Mouse (Mus musculus) 3T3-L1 (cell line): Measurements from ENCODE around the gene Gm11639.
A peak's percentile ranks its signal among the peaks of the same experiment; 100 is the strongest.

Experiments
- DNase-seq: peaks from one replicate; pipeline ENCODE4 v3.0.0-alpha.2; 2015; ENCODE audit warnings: low read depth, low spot score

Gm11639 gene

DNA sequence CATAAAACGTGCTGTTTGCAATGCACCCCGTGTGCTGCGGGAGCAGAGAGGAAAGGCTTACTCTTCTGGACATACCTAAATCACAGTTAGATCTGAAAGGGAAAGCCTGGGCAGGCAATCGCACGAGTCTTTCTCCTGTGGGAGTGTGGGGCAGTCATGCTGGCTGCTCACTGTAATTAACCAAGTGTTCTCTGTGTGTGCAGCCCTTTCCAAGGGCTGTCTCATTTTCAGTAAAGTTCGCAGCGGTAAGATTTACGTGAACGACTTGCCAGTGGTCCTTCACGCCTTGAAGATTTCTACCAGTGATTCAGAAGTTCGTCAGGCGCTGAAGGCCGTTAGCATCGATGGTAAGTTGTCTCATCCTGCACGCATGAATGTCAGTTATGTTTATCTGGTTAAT is 18.6 kb downstream of the Gm11639 start:
- DNase-seq = no peak

GRCm38 (mm10) chr11:104707084-104707483 is 21.6 kb downstream of the Gm11639 start:
- DNase-seq = no peak

DNA sequence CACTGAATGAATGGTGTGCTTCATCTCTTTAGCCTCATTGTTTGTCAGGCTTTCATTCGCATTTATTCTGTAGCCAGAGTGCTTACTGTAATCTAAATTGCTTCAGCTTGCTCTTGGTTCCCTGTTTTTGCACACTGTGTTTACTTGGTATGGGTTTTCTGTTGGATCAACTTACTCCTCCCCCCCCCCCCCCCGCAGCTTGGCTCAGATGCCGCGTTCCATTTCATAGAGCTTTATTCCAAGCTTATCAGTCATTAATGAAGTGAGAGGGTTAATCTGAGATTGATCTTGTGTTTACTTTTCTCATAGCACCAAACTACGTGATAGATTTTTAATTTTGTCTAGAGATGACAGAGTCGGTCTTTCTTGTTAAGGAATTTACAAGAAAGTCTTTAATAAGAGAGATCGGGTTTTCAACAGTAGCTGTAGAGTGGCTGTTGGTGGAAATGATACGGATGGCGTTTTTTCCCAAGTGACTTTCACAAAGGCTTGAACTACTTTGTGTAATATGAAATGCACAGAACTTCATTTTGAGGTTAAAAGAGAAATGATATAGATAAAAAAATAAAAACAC is 59.6 kb downstream of the Gm11639 start:
- no peak for DNase-seq

- DNase-seq = peak; percentile 20
These were observed 80.3 kb downstream of the Gm11639 start for GRCm38 (mm10) chr11:104765762-104766161.

DNA sequence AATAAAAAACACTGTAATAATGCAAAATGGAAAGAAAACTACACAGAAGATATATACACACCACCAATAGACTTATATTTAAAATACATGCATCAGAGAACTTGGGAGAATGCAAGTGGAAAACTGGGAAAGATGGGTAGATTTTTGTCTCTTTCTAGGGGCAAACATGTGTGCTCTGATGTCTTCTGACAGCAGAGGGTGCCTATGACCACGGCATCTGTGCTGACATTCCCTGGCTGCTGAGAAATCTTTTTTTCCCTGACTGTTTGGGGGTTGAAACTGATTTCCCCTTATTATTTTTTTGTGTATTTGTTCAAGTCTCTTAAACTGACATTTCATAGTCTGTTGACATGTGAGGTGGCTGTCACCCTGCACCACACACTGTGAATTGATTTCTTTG is 81.6 kb downstream of the Gm11639 start:
- peak; percentile 21 for DNase-seq

DNA sequence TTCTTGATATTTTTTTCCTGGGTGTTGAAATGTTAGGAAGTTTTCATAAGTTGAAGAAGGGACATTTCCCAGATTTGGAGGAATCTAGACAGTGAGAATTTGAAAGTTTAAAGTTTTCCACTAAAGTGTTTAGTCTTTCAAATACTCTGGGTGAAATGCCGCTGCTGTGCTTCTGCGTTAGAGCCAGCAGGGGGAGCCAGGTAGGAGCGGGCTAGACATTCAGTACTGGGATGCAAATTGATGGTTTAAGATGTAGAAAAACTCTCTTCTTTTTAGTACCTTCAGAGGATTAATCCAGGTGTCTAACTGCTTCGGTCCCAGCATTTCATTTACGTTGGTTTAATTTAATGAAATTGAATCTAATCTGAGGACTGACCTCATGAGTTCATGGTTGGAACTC is 82.6 kb downstream of the Gm11639 start:
- DNase-seq = peak; percentile 76

- DNase-seq = no peak
These were observed 93.3 kb downstream of the Gm11639 start for GRCm38 (mm10) chr11:104778796-104779195.

DNA sequence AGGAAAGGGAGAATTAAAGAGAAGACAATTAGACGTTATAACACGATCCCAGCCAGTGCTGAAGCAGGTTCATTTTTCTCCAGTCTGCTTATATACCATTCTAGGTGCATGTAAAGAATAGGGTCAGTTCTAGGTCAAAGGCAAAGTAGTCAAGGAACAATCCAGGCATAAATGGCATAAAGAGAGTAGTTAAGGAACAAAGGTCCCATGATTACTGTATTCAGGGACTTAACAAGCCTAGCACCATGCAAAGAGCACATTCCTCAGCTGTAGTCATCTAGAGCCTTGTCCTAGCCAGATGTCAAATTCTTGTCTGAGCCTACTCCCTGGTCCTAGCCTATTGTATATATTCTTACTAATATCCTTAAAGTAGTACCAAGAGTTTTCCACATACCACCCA is 259.2 kb downstream of the Gm11639 start:
- DNase-seq = no peak

DNA sequence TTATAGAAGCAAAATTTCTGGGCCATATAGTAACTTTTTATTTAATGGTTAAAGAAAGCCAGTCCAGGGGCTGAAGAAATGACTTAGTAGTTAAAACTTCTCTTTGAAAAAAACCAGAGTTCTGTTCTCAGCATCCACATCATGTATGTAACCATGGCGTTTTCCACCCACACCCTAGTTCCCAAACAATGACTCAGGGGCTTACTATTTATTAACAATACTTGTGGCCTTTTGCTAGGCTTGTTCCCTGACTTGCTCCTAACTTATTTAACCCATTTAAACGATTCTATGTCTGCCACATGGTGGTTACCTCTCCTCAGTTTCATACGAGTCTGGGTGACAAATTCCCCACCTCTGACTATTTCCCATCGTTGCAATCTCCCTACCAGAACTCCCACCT is 266.8 kb downstream of the Gm11639 start:
- DNase-seq = peak; percentile 82

DNA sequence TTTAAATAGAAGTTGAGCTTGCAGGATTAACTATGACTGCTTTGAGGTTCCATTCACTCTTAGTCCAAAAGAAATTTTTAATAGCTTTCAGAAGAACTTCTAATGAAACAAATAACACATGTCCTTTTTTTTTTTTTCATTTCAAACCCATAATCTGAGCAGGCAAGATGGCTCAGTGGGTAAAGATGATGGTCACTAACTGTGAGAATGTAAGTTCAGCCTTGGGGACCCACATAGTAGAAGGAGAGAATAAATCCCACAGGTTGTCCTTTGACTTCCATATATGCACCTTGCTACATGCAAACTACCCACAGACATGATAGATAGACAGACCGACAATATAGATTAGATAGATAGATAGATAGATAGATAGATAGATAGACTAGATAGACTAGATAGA is 282.4 kb downstream of the Gm11639 start:
- DNase-seq = no peak

- DNase-seq = no peak
These were observed 282.9 kb downstream of the Gm11639 start for GRCm38 (mm10) chr11:104968388-104968787.

DNA sequence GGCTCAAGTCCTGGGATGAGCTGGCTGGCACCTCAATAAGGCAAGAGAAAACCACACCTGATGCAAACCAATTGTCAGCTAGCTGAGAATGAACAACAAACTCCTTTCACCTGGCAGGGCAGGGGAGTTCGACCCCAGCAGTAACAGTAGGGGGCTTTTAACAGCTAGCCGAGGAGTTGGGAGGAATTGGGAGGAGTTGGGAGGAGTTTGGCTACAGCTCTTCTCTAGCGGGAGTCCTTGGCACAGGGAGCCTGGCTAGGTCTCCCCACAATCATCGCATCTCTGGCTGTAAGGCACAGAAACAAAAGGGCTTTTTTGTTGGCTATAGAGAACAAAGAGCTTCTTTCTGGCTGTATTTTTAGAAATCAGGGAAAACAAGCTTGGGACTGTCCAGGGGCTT is 285.8 kb downstream of the Gm11639 start:
- DNase-seq = no peak

DNA sequence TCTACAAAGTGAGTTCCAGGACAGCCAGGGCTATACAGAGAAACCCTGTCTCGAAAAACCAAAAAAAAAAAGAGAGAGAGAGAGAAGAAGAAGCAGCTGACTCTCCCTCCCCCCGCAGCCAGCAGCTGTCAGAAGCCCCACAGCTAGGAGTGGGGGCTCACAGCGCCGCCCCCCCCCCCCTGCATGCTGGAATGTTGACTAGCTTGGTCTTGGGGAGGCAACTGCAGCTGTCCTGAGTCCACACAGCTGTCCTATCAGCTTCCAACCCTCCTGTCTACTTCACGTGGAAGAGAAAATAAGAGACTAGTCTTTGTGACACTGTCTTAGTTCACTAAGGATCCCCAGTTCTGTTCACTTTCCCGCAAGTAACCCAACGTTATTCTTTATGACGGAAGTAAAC is 287.0 kb downstream of the Gm11639 start:
- no peak for DNase-seq

DNA sequence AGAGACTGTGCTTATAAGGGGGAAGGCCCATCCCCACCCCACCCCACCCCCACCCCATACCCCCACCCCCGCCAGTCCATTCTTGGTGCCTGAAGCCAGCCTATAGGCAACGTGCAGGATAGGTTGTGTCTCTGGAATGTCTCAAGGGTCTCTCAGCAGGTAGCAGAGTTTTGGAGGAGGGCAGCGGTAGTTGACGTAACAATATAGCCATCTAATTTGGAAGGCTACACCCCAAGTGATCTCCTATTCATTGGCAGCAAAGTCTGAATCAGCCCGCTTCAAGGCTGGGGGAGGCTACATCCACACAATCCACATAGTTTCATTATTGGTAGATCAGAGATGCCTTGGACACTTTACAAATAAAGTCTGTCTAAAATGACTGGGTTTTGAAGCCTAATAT is 292.5 kb downstream of the Gm11639 start:
- DNase-seq = no peak

DNA sequence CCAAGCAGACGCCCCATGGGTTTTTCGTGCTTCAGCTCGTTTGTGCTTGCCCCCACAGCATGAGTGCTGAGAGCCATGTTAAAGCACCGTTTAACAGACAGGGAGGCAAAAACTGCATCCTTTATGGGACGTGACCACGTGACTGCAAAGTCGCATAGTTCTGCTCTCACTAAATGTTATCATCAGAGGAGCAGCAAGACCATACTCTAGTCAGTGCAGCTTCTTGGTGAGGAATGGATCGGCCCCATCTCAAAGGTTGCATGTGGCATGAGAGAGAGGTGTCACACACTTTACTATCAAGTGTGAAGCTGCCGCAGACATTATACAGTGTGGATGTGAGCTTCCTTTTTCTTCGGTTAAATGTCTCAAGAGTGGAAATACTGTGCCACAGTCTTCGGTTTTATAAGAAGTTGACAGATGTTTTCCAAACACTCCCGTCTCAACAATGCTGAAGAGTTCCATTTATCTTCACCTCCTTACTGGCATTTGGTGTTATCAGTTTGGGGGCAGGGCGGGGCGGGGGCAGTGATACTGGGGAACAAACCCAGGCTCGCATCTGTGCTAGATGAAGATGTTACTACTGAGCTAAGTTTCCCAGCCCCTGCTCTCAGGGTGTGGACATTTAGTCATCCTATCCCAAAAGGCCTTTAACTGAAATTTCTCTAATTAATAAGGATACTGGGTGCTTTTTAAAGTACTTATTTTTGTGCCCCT is 296.0 kb downstream of the Gm11639 start:
- no peak for DNase-seq

DNA sequence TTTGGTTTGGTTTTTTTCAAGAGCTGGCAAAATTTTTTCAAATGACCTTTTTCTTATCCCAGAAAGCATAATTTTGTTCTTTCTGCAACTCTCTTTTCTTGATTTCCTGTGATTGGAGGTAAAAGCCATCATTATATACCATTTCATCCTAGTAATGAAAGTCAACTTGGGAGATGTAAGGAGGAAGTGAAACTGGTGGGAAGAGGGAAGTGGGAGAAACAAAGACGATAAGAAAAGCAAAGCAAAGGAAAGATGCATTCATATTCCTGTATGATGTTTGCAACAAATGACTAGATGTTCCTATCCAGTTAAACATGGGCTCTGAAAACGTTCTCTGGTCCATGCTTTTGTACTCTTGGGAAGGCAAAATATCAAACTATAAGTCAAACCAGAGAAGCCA is 323.7 kb downstream of the Gm11639 start:
- no peak for DNase-seq

DNA sequence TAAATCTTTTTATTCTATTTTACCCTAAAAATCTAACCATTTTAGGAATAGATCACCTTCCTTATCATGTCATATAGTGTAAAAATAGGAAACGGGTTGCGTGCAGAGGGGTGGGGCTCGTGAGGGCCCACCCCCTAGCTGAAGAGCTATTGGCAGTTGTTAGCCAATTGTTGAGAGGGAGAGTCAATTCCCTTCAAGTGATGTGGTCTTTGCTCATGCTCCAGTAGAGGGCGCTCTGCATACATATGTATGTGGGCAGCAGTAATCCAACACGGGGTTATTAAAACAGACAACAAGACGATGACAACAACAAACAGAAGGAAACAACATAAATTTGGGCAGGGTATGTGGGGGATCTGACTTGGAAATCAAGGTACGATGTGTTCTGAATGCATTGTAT is 335.6 kb downstream of the Gm11639 start:
- peak; percentile 63 for DNase-seq

GRCm38 (mm10) chr11:105028744-105029348 is 343.3 kb downstream of the Gm11639 start:
- DNase-seq = peak; percentile 89

DNA sequence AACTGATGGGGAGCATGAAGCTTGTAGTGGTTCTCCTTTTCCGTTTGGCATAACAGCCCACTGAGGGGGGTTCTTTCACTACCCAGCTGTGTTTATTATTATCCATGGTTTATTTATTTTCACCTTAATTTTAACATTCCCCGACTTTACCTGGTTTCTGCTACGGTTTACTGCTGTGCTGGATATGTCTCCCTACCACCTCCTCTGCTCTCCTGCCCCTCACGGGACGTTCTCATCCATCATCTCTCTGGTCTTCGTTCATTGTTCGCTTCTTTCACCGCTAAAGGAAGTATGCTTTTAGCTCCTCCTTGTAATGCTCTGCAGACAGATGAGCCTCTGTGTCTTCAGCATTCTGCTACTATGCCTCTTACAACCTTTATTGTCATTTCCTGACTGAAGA is 344.0 kb downstream of the Gm11639 start:
- DNase-seq = no peak

GRCm38 (mm10) chr11:105030229-105030628 is 344.7 kb downstream of the Gm11639 start:
- DNase-seq = no peak

DNA sequence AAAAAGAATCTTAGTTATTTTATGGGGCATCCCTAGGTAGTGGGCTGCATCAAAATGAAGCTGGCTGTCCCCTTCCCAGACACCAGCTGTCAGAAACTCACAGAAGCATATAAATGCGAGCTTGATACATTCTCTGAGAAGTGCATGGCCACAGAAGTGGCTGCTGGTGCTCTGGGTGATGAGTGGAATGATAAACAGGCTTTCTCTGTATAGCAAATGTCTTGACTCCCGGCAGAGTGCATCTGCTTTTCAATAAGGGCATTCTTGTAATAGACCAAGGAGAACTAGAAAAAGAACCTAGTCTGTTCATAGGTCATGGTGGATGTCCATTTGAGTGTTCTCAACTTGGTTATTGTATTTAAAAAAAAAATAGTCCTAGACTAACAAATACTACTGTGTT is 345.6 kb downstream of the Gm11639 start:
- DNase-seq = no peak

DNA sequence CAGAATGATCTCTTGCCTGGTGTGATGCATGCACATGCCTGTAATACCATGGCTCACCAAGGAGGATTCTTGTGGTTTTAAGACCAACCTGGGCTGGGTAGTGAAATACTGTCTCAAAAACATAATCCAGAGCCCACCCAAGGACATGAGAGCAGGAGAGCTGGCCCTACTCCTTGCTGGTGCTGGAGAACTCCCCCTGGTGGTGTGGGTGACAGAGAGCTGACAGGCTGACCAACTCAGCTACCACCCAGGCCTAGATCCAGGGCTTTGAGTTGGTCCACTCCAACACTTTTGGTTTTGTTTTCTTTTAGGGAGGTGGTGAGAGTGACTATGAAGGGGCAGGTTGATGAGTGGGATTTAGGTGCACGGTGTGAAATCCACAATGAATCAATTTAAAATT is 349.6 kb downstream of the Gm11639 start:
- DNase-seq = peak; percentile 39

GRCm38 (mm10) chr11:105063292-105063691 is 377.8 kb downstream of the Gm11639 start, which contains the start of gene Efcab3:
Gene Efcab3 (plus strand): TSS chr11:105063592.
- no peak for DNase-seq
